Comparison of ENCODE assay signal across 8 mouse cellular contexts in genomic region chr12:51678844-51679243, GRCm38 (mm10). TPM values are rescaled to one million over a fixed set of nuclear protein-coding genes. Genes with fewer than 3 reads are reported as not detected.
DNase-seq lines count a peak whose midpoint lies in the region; ATAC-seq and TF ChIP-seq lines count a peak whose summit lies in the region.
"Had no signal": no experiment of that assay in that cellular context is flagged by ENCODE, and none has a peak within 500 bp of the region (broad histone marks: within the 10 kb centered on the region; RNA-seq: fewer than 3 reads in every experiment).

No protein-coding gene starts in this region.

- peak; percentile 94 for ATAC-seq in megakaryocyte, adult 5-6 weeks (ENCODE audit: poor library complexity, severe bottlenecking)

- TF ChIP-seq CTCF in layer of hippocampus, adult 2 months (conservative IDR thresholded peaks at IDR 0.05), result no peak
- TF ChIP-seq CTCF in brain, embryonic 14.5 days (IDR thresholded peaks at IDR 0.05; ENCODE audit: borderline replicate concordance, extremely low read depth, insufficient read depth, insufficient read length), result no peak

- no peak overlapping the region for H3K4me3 ChIP-seq in layer of hippocampus, adult 2 months
- H3K4me3 ChIP-seq: midbrain, embryonic 12.5 days had no signal

- H3K27ac ChIP-seq in layer of hippocampus, adult 2 months, result 0 out of 2 replicates have a peak overlapping the region, but pooled peaks have one; percentile 5
- H3K27ac ChIP-seq: midbrain, embryonic 12.5 days had no signal

- TF ChIP-seq POLR2A in brain, embryonic 14.5 days (IDR thresholded peaks at IDR 0.05; ENCODE audit: borderline replicate concordance, extremely low read depth, insufficient read depth, insufficient read length, poor library complexity, severe bottlenecking), result no peak

- no peak for DNase-seq in layer of hippocampus, adult 2 months (ENCODE audit: low spot score in 2 of 2)
- DNase-seq in layer of hippocampus, postnatal 36 days, result no peak
- peak; percentile 51 for DNase-seq in brain, embryonic 14.5 days (ENCODE audit: low read depth)
- DNase-seq in cerebellum, postnatal 36 days, result peak; percentile 37 to 38
- no peak for DNase-seq in thymus, postnatal 36 days
- no peak for DNase-seq in urinary bladder, postnatal 25 days (ENCODE audit: low spot score)

RNA-seq across cellular contexts. Expression of gene Ap4s1, which starts 12.0 kb away (rescaled TPM):
- 10 to 100 TPM; 43.7 to 44.7 TPM for total RNA-seq in layer of hippocampus, adult 2 months (2021)
- total RNA-seq in layer of hippocampus, postnatal 36 days (2021), result 10 to 100 TPM; 49.6 to 51.1 TPM
- polyA plus RNA-seq in brain, embryonic 14.5 days (2012; rRNA removed), result 24.3 and 27.5 TPM in 2 replicates
- total RNA-seq in megakaryocyte, adult 5-6 weeks (2015), result 40.4 and 41.6 TPM in 2 replicates
- 27.2 and 33.9 TPM in 2 replicates for total RNA-seq in megakaryocyte, adult 5-6 weeks (2017)

RNA-seq across cellular contexts. Expression of gene Strn3, which starts 12.9 kb away (rescaled TPM):
- total RNA-seq in layer of hippocampus, adult 2 months (2021), result 10 to 100 TPM; 90.6 to 92.0 TPM
- total RNA-seq in layer of hippocampus, postnatal 36 days (2021), result 10 to 100 TPM; 92.7 to 93.5 TPM
- 62.4 and 66.9 TPM in 2 replicates for polyA plus RNA-seq in brain, embryonic 14.5 days (2012; rRNA removed)
- 28.1 and 31.0 TPM in 2 replicates for total RNA-seq in megakaryocyte, adult 5-6 weeks (2015)
- total RNA-seq in megakaryocyte, adult 5-6 weeks (2017), result 49.2 and 59.5 TPM in 2 replicates

Comparison
In these comparisons a context has a peak if more than half of its experiments do, and no peak if none do; other contexts are left out.
1. DNase-seq: peak in brain, embryonic 14.5 days (single experiment) and cerebellum, postnatal 36 days (2 of 2); none in layer of hippocampus, adult 2 months (0 of 2), layer of hippocampus, postnatal 36 days (0 of 2), thymus, postnatal 36 days (0 of 2) and urinary bladder, postnatal 25 days (single experiment).